Mouse (Mus musculus) hindbrain, embryonic 16.5 days (tissue): Measurements from ENCODE around the gene Dnah9. TPM values are rescaled to one million over a fixed set of nuclear protein-coding genes. Genes with fewer than 3 reads are reported as not detected.

Experiments used
- ATAC-seq: fragments of 200-750 bp; cut with Nextera tagmentation; 2 replicates; pipeline ENCODE4 v1.8.0; 2017; ENCODE audit warnings: moderate TSS enrichment, moderate library complexity
- H3K27ac ChIP-seq: fragments of 300-500 bp; sonication (generic); 2 replicates; pipeline ENCODE4 v1.5.1; 2014; ENCODE audit warnings: low read depth, mild to moderate bottlenecking, control low read depth, low read length, moderate library complexity
- H3K27me3 ChIP-seq: fragments of 300-500 bp; sonication (generic); replicated peaks from 2 replicates; pipeline ENCODE4 v1.6.1; 2014; ENCODE audit warnings: low read length; ENCODE audit not compliant: control insufficient read depth, insufficient read depth
- H3K36me3 ChIP-seq: fragments of 300-500 bp; sonication (generic); 2 replicates; pipeline ENCODE4 v1.6.1; 2014; ENCODE audit warnings: mild to moderate bottlenecking, low read length, moderate library complexity, mixed read lengths; ENCODE audit not compliant: control insufficient read depth, insufficient read depth
- H3K4me1 ChIP-seq: fragments of 300-500 bp; sonication (generic); 2 replicates; pipeline ENCODE4 v1.6.1; 2014; ENCODE audit warnings: low read depth, low read length; ENCODE audit not compliant: control insufficient read depth, insufficient read depth
- H3K4me2 ChIP-seq: fragments of 300-500 bp; sonication (generic); 2 replicates; pipeline ENCODE4 v1.6.1; 2014; ENCODE audit warnings: mild to moderate bottlenecking, low read length, control low read depth, moderate library complexity
- H3K4me3 ChIP-seq: fragments of 300-500 bp; sonication (generic); 2 replicates; pipeline ENCODE4 v1.5.1; 2014; ENCODE audit warnings: mild to moderate bottlenecking, low read length, control low read depth, moderate library complexity
- H3K9ac ChIP-seq: fragments of 300-500 bp; sonication (generic); 2 replicates; pipeline ENCODE4 v1.6.1; 2014; ENCODE audit warnings: low read depth, mild to moderate bottlenecking, control low read depth, low read length, moderate library complexity
- H3K9me3 ChIP-seq: fragments of 300-500 bp; sonication (generic); 2 replicates; pipeline ENCODE4 v1.6.1; 2014; ENCODE audit warnings: mild to moderate bottlenecking, low read length, moderate library complexity; ENCODE audit not compliant: control insufficient read depth
- WGBS: fragments of 180-500 bp; shearing (Covaris S2); extraction: QIAGEN DNeasy Blood & Tissue Kit; methylation state at CpG from one replicate; pipeline ENCODE4 v1.1.7; 2014; 5-methylcytosine and 5-hydroxymethylcytosine counted together
- polyA plus RNA-seq: library from polyadenylated mRNA; unstranded; fragments of >200 nt; fragmentation: Nextera tagmentation; extraction: Ambion mirVana; gene quantifications from 2 replicates; pipeline ENCODE4 v1.2.1, GENCODE M21; 2015

The Dnah9 gene
- 2.9 and 3.0 TPM in 2 replicates for polyA plus RNA-seq

GRCm38 (mm10) chr11:66167801-66168651 is at the start of gene Dnah9:
Gene Dnah9 (minus strand): TSS chr11:66168551.
- Histone ChIP-seq H3K9ac (peak within 1 kb of the TSS; percentile 76), H3K4me3 (peak within 1 kb of the TSS; percentile 72), H3K4me1 (peaks cover 5% of the 10 kb centered on the region; the same call in 1 of the 2 replicates), H3K9me3 (no peaks in the 10 kb centered on the region), H3K27ac (peak within 1 kb of the TSS; percentile 82), H3K36me3 (no peaks in the 10 kb centered on the region), H3K4me2 (peak within 1 kb of the TSS; percentile 95), H3K27me3 (no peaks in the 10 kb centered on the region)
- peak; percentile 97 for ATAC-seq
- WGBS, result under 1% methylated on average over 53 of the region's 53 CpGs

DNA sequence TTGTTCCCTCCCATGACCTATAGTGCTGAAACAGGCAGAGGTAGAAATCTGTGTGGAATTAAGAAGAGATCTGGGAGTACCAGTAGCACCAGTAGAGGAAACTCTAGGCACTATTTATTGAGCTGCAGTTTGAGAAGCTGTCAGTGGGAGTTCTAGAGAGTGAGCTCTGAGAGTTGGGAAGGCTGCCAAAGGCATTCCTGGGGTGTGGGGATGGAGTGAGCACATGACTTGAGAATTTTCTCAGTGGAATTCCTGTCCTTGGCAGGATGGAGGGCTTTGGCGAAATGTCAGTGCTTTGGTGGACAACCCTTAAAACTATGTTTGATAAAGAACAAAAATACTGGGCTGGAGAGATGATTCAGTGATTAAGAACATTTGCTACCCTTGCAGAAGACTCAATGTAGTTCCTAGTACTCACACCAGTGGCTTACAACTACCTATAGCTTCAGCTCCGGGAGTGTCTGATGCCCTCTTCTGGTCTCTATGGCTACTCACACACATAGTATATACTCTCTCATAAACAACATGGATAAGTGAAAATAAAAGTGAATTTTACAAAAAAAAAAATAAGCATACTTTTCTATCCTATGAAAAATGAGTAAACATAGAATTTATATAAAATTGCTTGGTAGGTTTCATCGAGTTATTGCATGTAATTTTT is 20.4 kb upstream of the Dnah9 start:
- no peaks in the 10 kb centered on the region for H3K27me3 ChIP-seq
- H3K9me3 ChIP-seq, result no peaks in the 10 kb centered on the region
- no peak overlapping the region for H3K9ac ChIP-seq
- H3K4me3 ChIP-seq, result no peak overlapping the region
- H3K27ac ChIP-seq, result no peak overlapping the region
- H3K4me1 ChIP-seq, result no peaks in the 10 kb centered on the region
- H3K36me3 ChIP-seq, result no peaks in the 10 kb centered on the region
- no peak; the same call in 1 of the 2 replicates for ATAC-seq
- WGBS, result 83% methylated on average over 3 of the region's 3 CpGs
- no peak overlapping the region for H3K4me2 ChIP-seq

DNA sequence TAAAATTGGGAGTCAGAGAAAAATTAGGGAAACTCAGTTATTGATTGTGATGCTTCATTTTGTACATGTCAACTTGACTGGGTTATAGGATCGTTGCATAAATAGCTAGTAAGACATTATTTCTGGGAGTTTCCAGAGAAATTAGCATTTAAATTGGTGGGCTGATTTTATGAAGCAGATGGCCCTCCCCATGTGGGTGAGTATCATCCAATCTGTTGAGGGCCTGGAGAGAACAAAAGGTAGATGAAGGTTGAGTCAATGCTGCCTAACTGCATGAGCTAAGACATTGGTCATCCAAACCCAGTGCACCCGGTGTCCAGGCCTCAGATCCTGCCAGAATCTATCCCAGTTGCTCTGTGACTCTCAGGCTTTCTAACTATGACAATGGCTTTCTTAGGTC is 19.8 kb upstream of the Dnah9 start:
- H3K27me3 ChIP-seq, result no peaks in the 10 kb centered on the region
- H3K4me3 ChIP-seq, result no peak overlapping the region
- H3K9me3 ChIP-seq, result no peaks in the 10 kb centered on the region
- no peaks in the 10 kb centered on the region for H3K4me1 ChIP-seq
- H3K4me2 ChIP-seq, result no peak overlapping the region
- WGBS, result 57% methylated on average over 2 of the region's 2 CpGs
- no peak overlapping the region for H3K27ac ChIP-seq
- H3K36me3 ChIP-seq, result no peaks in the 10 kb centered on the region
- H3K9ac ChIP-seq, result no peak overlapping the region
- no peak for ATAC-seq

GRCm38 (mm10) chr11:66177781-66178180 is 9.4 kb upstream of the Dnah9 start:
- Histone ChIP-seq H3K4me1 (no peaks in the 10 kb centered on the region), H3K27ac (no peak overlapping the region), H3K9me3 (no peaks in the 10 kb centered on the region; the same call in 1 of the 2 replicates), H3K36me3 (no peaks in the 10 kb centered on the region), H3K27me3 (no peaks in the 10 kb centered on the region), H3K4me2 (no peak overlapping the region), H3K9ac (no peak overlapping the region), H3K4me3 (no peak overlapping the region)
- WGBS, result 71% methylated on average over 2 of the region's 2 CpGs
- no peak for ATAC-seq

DNA sequence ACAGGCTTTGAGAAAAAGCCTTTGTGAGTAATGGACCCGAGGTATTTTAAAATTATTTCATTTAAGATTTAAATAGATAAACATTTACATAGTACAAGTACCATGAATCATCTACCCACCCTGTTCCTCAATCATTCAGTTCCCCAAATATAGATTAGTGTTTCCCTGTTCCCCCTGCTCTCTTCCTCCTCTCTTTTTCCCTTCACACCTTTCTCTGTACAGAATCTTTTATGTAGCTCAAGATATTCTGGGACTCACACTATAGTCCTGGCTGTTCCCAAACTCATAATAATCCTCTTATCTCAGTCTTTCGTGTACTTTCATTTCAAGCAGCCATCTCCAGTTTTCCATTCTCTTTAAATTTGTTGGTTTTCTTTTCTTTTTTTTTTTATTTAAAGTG is 4.3 kb downstream of the Dnah9 start:
- Histone ChIP-seq H3K27me3 (no peaks in the 10 kb centered on the region), H3K9me3 (no peaks in the 10 kb centered on the region), H3K9ac (no peak overlapping the region), H3K4me2 (no peak overlapping the region), H3K4me3 (no peak overlapping the region), H3K27ac (no peak overlapping the region), H3K4me1 (peaks cover 4% of the 10 kb centered on the region; the same call in 1 of the 2 replicates), H3K36me3 (no peaks in the 10 kb centered on the region)
- WGBS, result 88% methylated on average over 2 of the region's 2 CpGs
- ATAC-seq, result no peak

DNA sequence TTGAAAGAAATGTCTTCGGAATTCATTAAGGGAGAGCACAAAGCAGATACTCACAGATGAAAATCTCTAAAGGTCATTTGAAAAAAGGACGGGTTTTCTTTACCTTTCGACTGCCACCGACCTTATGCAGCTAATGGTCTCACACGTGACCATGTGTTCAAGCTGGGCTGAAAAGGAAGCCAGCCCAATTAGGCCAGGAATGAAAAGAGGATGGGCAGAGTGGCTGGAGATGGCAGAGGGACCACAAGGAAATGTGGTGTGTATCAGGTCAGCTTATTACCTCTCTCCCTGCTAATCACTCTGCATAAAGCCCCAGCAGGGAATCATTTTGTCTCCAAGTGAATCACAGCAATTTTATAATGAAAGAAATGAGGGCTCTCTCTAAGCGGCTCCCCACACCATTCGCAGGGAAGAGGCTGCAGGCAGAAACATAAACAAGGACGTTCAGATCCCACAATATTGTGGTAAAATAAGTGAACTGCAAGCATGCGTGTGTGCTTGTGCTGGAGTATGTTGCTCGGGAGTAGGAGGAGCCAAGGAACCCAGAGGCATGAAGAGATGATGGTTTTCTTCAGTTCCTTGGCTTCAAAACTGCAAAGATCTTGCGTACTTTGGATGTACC is 27.6 kb downstream of the Dnah9 start:
- H3K27me3 ChIP-seq, result no peaks in the 10 kb centered on the region
- H3K4me2 ChIP-seq, result no peak overlapping the region
- H3K9me3 ChIP-seq, result no peaks in the 10 kb centered on the region
- no peak overlapping the region for H3K27ac ChIP-seq
- H3K4me3 ChIP-seq, result no peak overlapping the region
- H3K9ac ChIP-seq, result no peak overlapping the region
- WGBS, result 61% methylated on average over 11 of the region's 11 CpGs
- no peaks in the 10 kb centered on the region for H3K36me3 ChIP-seq
- ATAC-seq, result no peak
- H3K4me1 ChIP-seq, result no peaks in the 10 kb centered on the region; the same call in 1 of the 2 replicates

GRCm38 (mm10) chr11:66134826-66135225 is 33.5 kb downstream of the Dnah9 start:
- Histone ChIP-seq H3K9me3 (no peaks in the 10 kb centered on the region), H3K4me2 (no peak overlapping the region), H3K27ac (no peak overlapping the region), H3K9ac (no peak overlapping the region), H3K4me1 (no peaks in the 10 kb centered on the region), H3K27me3 (no peaks in the 10 kb centered on the region), H3K36me3 (no peaks in the 10 kb centered on the region), H3K4me3 (no peak overlapping the region)
- WGBS, result 88% methylated on average over 6 of the region's 6 CpGs
- ATAC-seq, result no peak

- no peak overlapping the region for H3K4me2 ChIP-seq
- no peak for ATAC-seq
- H3K9ac ChIP-seq, result no peak overlapping the region
- H3K36me3 ChIP-seq, result no peaks in the 10 kb centered on the region
- H3K27ac ChIP-seq, result no peak overlapping the region
- H3K27me3 ChIP-seq, result no peaks in the 10 kb centered on the region
- no peaks in the 10 kb centered on the region for H3K9me3 ChIP-seq
- no peak overlapping the region for H3K4me3 ChIP-seq
- no peaks in the 10 kb centered on the region for H3K4me1 ChIP-seq
Measured at GRCm38 (mm10) chr11:66126150-66126549, 42.2 kb downstream of the Dnah9 start.

GRCm38 (mm10) chr11:66124496-66124895 is 43.9 kb downstream of the Dnah9 start:
- no peak for ATAC-seq
- WGBS, result 70% methylated on average over 6 of the region's 6 CpGs

More at GRCm38 (mm10) chr11:66124496-66124895, 43.9 kb downstream of the Dnah9 start:
- H3K27me3 ChIP-seq, result no peaks in the 10 kb centered on the region
- no peaks in the 10 kb centered on the region for H3K36me3 ChIP-seq
- no peak overlapping the region for H3K27ac ChIP-seq
- no peak overlapping the region for H3K4me2 ChIP-seq
- H3K4me3 ChIP-seq, result no peak overlapping the region
- H3K9ac ChIP-seq, result no peak overlapping the region
- no peaks in the 10 kb centered on the region for H3K9me3 ChIP-seq
- no peaks in the 10 kb centered on the region; the same call in 1 of the 2 replicates for H3K4me1 ChIP-seq
